Mouse (Mus musculus) gastrocnemius, adult 8-10 months (tissue): ENCODE results near the gene Tekt1. TPM values are rescaled to one million over a fixed set of nuclear protein-coding genes. Genes with fewer than 3 reads are reported as not detected.

Experiments used
- DNase-seq, 2 experiments: peaks; one replicate each; pipeline ENCODE4 v3.0.0; 2022; ENCODE audit warnings: low spot score in 2 of 2
- total RNA-seq, 4 experiments: library from RNA; stranded (reverse); gene quantifications; 2 replicates each; pipeline ENCODE4 v1.2.4; 2022

The Tekt1 gene
- 1 to 10 TPM in 3 of 4 experiments, under 1 TPM in 1; 0.92 to 3.3 (median 2.5) TPM for total RNA-seq

- DNase-seq: no peak
Observed at GRCm38 (mm10) chr11:72362347-72362741, at the start of gene Tekt1. TSS of gene Tekt1 (minus strand) at chr11:72362442.

- peak in 1 of 2 experiments; percentile 7 for DNase-seq
Observed at GRCm38 (mm10) chr11:72411945-72412344, 49.7 kb upstream of the Tekt1 start.

GRCm38 (mm10) chr11:72411093-72411921, 49.1 kb upstream of the Tekt1 start, which contains the start of gene Smtnl2:
TSS of gene Smtnl2 (minus strand) at chr11:72411713.
- peak; percentile 91 to 94 for DNase-seq

GRCm38 (mm10) chr11:72410521-72411092, 48.4 kb upstream of the Tekt1 start:
- no peak for DNase-seq

- no peak for DNase-seq
Observed at GRCm38 (mm10) chr11:72409649-72410385, 47.6 kb upstream of the Tekt1 start.

- no peak for DNase-seq
Observed at GRCm38 (mm10) chr11:72408451-72409170, 46.4 kb upstream of the Tekt1 start.

GRCm38 (mm10) chr11:72407574-72407973, 45.3 kb upstream of the Tekt1 start:
- DNase-seq: no peak

- DNase-seq: no peak
Observed at GRCm38 (mm10) chr11:72407081-72407480, 44.8 kb upstream of the Tekt1 start.

GRCm38 (mm10) chr11:72406079-72406675, 43.9 kb upstream of the Tekt1 start:
- DNase-seq: no peak

GRCm38 (mm10) chr11:72405532-72405931, 43.3 kb upstream of the Tekt1 start:
- no peak for DNase-seq

- DNase-seq: no peak
Observed at GRCm38 (mm10) chr11:72402969-72403368, 40.7 kb upstream of the Tekt1 start.

GRCm38 (mm10) chr11:72402017-72402416, 39.8 kb upstream of the Tekt1 start:
- DNase-seq: no peak

- no peak for DNase-seq
Observed at GRCm38 (mm10) chr11:72401068-72401467, 38.8 kb upstream of the Tekt1 start.

GRCm38 (mm10) chr11:72397811-72398525, 35.7 kb upstream of the Tekt1 start:
- DNase-seq: no peak

- DNase-seq: peak; percentile 79 to 82
Observed at GRCm38 (mm10) chr11:72397072-72397471, 34.8 kb upstream of the Tekt1 start.

GRCm38 (mm10) chr11:72396621-72397020, 34.4 kb upstream of the Tekt1 start:
- DNase-seq: no peak

- peak in 1 of 2 experiments; percentile 65 for DNase-seq
Observed at GRCm38 (mm10) chr11:72395652-72396051, 33.4 kb upstream of the Tekt1 start.

- no peak for DNase-seq
Observed at GRCm38 (mm10) chr11:72394694-72395093, 32.5 kb upstream of the Tekt1 start.

- peak; percentile 67 to 79 for DNase-seq
Observed at GRCm38 (mm10) chr11:72393669-72394068, 31.4 kb upstream of the Tekt1 start.

- DNase-seq: no peak
Observed at GRCm38 (mm10) chr11:72393243-72393642, 31.0 kb upstream of the Tekt1 start.
